Mouse (Mus musculus) limb, embryonic 10.5 days (tissue): ENCODE data around the gene Cbln1. TPM values are rescaled to one million over a fixed set of nuclear protein-coding genes. Genes with fewer than 3 reads are reported as not detected.
A peak's percentile ranks its signal among the peaks of the same experiment; 100 is the strongest.

ENCODE experiments used
- DNase-seq: peaks from one replicate; pipeline ENCODE4 v3.0.0-alpha.2; 2017; ENCODE audit warnings: low spot score
- H3K27ac ChIP-seq: fragments of 300-500 bp; sonication (generic); 2 replicates; pipeline ENCODE4 v1.5.1; 2016; ENCODE audit warnings: mild to moderate bottlenecking
- H3K27me3 ChIP-seq: fragments of 300-500 bp; sonication (generic); 2 replicates; pipeline ENCODE4 v1.6.1; 2016; ENCODE audit warnings: low read depth, mild to moderate bottlenecking; ENCODE audit not compliant: poor library complexity, severe bottlenecking
- H3K36me3 ChIP-seq: fragments of 300-500 bp; sonication (generic); 2 replicates; pipeline ENCODE4 v1.6.1; 2016; ENCODE audit warnings: mild to moderate bottlenecking, moderate library complexity
- H3K4me1 ChIP-seq: fragments of 300-500 bp; sonication (generic); 2 replicates; pipeline ENCODE4 v1.6.1; 2016
- H3K4me3 ChIP-seq: fragments of 300-500 bp; sonication (generic); 2 replicates; pipeline ENCODE4 v1.5.1; 2016; ENCODE audit warnings: mild to moderate bottlenecking, moderate library complexity
- H3K9me3 ChIP-seq: fragments of 300-500 bp; sonication (generic); replicated peaks from 2 replicates; pipeline ENCODE4 v1.6.1; 2016; ENCODE audit warnings: mild to moderate bottlenecking
- WGBS: fragments of 180-500 bp; shearing (Covaris S2); methylation state at CpG from one replicate; pipeline ENCODE4 v1.1.7; 2016; 5-methylcytosine and 5-hydroxymethylcytosine counted together
- polyA plus RNA-seq: library from polyadenylated mRNA; unstranded; fragments of >200 nt; fragmentation: Nextera tagmentation; extraction: Ambion mirVana; gene quantifications from 2 replicates; pipeline ENCODE4 v1.2.1, GENCODE M21; 2016

Gene Cbln1
- polyA plus RNA-seq, 1 experiment from 2014 or later, result 2.1 TPM

- no peak for DNase-seq
- Histone ChIP-seq H3K27ac (no peak overlapping the region), H3K36me3 (no peaks in the 10 kb centered on the region), H3K4me1 (peaks cover 9% of the 10 kb centered on the region), H3K4me3 (no peak overlapping the region), H3K27me3 (peaks cover 57% of the 10 kb centered on the region), H3K9me3 (no peaks in the 10 kb centered on the region)
- WGBS, result 74% methylated on average over 3 of the region's 3 CpGs
Measured at GRCm38 (mm10) chr8:87478221-87478620, 5.8 kb upstream of the Cbln1 start.

GRCm38 (mm10) chr8:87477102-87477645 lies 4.8 kb upstream of the Cbln1 start:
- no peak for DNase-seq
- peaks cover 17% of the 10 kb centered on the region for H3K4me1 ChIP-seq
- 42% methylated on average over 3 of the region's 3 CpGs for WGBS
- H3K27ac ChIP-seq, result no peak overlapping the region
- peaks cover 67% of the 10 kb centered on the region for H3K27me3 ChIP-seq
- H3K36me3 ChIP-seq, result no peaks in the 10 kb centered on the region
- H3K4me3 ChIP-seq, result no peak overlapping the region
- H3K9me3 ChIP-seq, result no peaks in the 10 kb centered on the region

DNA sequence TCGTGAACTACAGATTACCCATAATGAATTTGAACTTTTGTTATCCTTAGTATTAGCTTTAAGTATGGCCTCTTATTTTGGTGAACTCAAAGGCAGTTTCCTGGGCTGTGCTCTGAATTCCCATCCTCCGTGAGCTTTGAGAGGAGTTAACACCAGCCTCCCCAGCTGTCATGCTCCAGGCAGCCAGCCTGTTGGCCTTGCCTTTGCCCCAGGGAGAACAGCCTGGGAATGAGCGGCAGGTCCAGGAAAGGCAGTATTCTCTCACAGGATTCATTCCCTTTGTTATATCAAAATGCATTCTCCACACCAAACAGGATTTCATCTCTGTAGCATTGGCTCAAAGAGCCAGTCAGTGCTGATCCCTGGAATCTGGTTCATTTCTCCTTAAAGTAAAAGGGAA lies 3.1 kb upstream of the Cbln1 start:
- H3K27ac ChIP-seq, result no peak overlapping the region
- H3K4me3 ChIP-seq, result no peak overlapping the region
- no peak for DNase-seq
- H3K4me1 ChIP-seq, result peaks cover 34% of the 10 kb centered on the region
- no peaks in the 10 kb centered on the region for H3K36me3 ChIP-seq
- WGBS, result 57% methylated on average over 3 of the region's 3 CpGs
- H3K9me3 ChIP-seq, result no peaks in the 10 kb centered on the region
- peaks cover 84% of the 10 kb centered on the region for H3K27me3 ChIP-seq

- Histone ChIP-seq H3K27ac (no peak overlapping the region), H3K4me3 (no peak overlapping the region), H3K27me3 (peaks cover 90% of the 10 kb centered on the region), H3K4me1 (peaks cover 44% of the 10 kb centered on the region), H3K36me3 (no peaks in the 10 kb centered on the region), H3K9me3 (no peaks in the 10 kb centered on the region)
- DNase-seq, result no peak
- 73% methylated on average over 8 of the region's 8 CpGs for WGBS
Measured at GRCm38 (mm10) chr8:87474379-87474778, 2.0 kb upstream of the Cbln1 start.

GRCm38 (mm10) chr8:87473940-87474339 lies 1.5 kb upstream of the Cbln1 start:
- peaks cover 94% of the 10 kb centered on the region for H3K27me3 ChIP-seq
- WGBS, result 22% methylated on average over 2 of the region's 2 CpGs
- no peaks in the 10 kb centered on the region for H3K36me3 ChIP-seq
- no peak overlapping the region for H3K27ac ChIP-seq
- no peak for DNase-seq
- no peak overlapping the region for H3K4me3 ChIP-seq
- no peaks in the 10 kb centered on the region for H3K9me3 ChIP-seq
- H3K4me1 ChIP-seq, result peaks cover 49% of the 10 kb centered on the region

DNA sequence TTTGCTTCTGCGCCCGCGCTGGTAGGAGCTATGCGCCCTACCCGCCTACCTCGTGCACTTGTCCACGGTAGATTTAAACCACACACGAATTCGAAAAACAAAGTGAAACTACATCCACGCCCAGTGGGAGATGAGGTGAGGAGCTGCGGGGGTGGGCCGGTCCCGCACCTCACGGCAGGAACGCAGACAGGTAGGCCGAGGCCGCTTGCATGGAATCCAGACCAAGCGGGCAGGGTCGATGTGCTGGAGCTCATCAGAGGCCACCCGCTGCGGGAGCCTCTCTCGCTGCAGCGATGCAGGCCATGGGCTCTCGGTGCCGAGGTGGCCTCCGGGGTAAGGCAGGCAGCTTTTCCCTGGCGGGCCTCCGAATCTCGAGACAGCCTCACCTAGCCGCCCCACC lies 905 bp upstream of the Cbln1 start:
- peak overlapping the region; percentile 14; the same call in 1 of the 2 replicates for H3K27ac ChIP-seq
- H3K36me3 ChIP-seq, result no peaks in the 10 kb centered on the region
- no peaks in the 10 kb centered on the region for H3K9me3 ChIP-seq
- WGBS, result under 1% methylated on average over 30 of the region's 30 CpGs
- H3K4me3 ChIP-seq, result peak overlapping the region; percentile 66
- peaks cover 55% of the 10 kb centered on the region for H3K4me1 ChIP-seq
- DNase-seq, result peak; percentile 51
- peaks cover 94% of the 10 kb centered on the region for H3K27me3 ChIP-seq

DNA sequence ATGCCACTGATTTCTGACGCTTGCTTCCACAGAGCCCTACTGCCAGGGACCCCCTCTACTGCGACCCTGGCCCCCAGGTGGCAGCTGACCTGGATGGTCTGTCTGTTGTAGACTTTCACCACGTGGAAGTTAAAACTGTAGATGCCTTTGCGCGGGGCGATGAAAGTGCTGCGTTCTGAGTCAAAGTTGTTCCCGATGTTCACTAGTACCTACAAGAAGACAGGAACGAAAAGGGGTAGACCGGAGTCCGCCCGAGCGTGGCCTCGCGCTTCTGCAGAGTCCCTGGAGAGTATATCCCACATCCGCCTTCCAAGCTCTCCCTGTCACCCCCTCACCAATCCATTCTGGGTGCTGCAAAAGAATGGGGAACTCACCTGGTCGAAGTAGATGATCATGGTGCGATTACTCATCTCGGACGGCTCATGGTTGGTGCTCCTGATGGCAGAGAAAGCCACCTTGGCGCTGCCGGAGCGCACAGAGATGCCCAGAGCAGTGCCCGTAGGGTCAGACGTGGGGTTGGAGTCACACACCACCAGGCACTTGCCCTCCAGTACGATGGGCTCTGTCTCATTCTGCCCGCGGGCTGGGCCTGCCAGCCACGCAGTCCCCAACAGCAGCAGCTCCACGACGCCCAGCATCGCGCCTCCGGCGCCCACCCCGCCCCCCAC lies 672 bp downstream of the Cbln1 start:
- Histone ChIP-seq H3K4me3 (peak overlapping the region; percentile 66), H3K9me3 (no peaks in the 10 kb centered on the region), H3K4me1 (peaks cover 53% of the 10 kb centered on the region), H3K27ac (peak overlapping the region; percentile 83), H3K36me3 (no peaks in the 10 kb centered on the region), H3K27me3 (peaks cover 100% of the 10 kb centered on the region)
- WGBS, result under 1% methylated on average over 35 of the region's 36 CpGs
- DNase-seq, result no peak

- Histone ChIP-seq H3K9me3 (no peaks in the 10 kb centered on the region), H3K27me3 (peaks cover 100% of the 10 kb centered on the region), H3K27ac (peak overlapping the region; percentile 83), H3K36me3 (no peaks in the 10 kb centered on the region), H3K4me3 (peak overlapping the region; percentile 66), H3K4me1 (peaks cover 59% of the 10 kb centered on the region)
- peak; percentile 57 for DNase-seq
- WGBS, result 1% methylated on average over 32 of the region's 32 CpGs
Measured at GRCm38 (mm10) chr8:87470834-87471602, 1.4 kb downstream of the Cbln1 start.

GRCm38 (mm10) chr8:87469931-87470833 lies 2.2 kb downstream of the Cbln1 start:
- Histone ChIP-seq H3K4me3 (peak overlapping the region; percentile 66), H3K27ac (peak overlapping the region; percentile 63), H3K4me1 (peaks cover 60% of the 10 kb centered on the region), H3K9me3 (no peaks in the 10 kb centered on the region), H3K27me3 (peaks cover 100% of the 10 kb centered on the region), H3K36me3 (no peaks in the 10 kb centered on the region)
- peak; percentile 73 for DNase-seq
- WGBS, result under 1% methylated on average over 59 of the region's 59 CpGs

DNA sequence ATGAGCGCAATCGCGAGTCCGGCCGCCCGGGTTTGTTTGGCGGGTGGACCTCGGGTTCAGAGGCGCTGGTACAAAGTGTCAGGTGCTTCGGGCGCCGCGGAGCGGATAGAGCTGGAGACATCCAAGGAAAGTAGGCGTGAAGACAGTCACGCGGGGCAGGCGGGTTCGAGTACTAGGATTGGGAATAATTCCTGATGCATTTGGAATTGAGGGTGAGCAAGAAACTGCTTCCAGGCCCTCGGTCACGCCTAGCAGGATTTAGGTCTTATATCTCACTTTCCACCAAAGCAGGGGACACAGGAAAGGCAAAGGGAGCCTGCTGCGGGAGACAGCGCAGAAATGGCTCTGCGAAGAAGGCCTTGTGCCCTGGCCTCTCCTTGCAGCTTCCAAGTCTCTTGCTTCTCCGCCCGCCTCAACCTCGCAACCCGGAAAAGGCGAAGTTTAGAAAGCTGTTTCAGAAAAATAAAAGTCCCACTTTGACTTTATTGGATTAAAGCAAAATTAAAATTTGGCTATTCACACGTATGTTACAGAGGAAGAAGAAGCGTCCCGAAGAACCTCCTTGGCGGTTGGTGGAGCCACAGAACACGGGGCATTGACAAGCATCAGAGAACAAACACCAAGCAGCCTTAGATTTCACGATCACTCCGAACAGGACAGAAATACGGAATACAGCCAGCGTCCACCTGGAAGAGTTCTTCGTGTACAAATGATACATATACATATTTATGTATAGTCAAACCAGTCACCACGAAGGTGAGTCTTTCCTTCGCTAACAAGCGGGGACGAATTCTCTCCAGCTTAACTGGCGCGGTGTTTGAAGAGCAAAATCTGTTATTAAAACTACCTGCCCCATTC lies 3.2 kb downstream of the Cbln1 start:
- WGBS, result 2% methylated on average over 45 of the region's 45 CpGs
- Histone ChIP-seq H3K36me3 (no peaks in the 10 kb centered on the region), H3K27ac (no peak overlapping the region), H3K4me3 (peak overlapping the region; percentile 66), H3K27me3 (peaks cover 100% of the 10 kb centered on the region), H3K4me1 (peaks cover 60% of the 10 kb centered on the region), H3K9me3 (no peaks in the 10 kb centered on the region)
- peak; percentile 57 for DNase-seq

DNA sequence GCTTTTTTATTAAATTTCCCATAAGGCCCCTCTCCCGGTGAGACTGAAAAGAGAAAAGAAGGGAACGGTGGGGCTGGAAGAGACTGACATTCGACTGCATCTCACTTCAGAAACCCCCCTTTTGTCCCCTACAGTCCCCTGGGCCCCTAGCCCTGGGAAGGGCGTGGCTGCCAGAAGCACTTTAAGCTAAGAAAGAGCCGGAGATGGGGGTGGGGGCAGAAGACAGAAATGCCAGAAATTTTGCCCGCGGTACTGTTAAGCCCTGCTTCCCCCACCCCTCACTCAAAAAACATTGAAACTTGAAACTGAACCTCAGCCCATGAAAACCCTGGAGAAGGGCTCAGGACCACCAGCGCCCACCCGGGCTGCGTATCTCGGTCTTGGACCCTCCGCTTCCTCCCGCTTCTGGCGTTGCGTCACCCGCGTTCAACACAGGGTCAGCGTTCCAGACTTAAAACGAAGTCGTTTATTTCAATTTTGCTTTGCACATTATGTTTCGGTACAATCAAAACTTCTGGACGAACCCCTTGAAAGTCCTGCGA lies 3.9 kb downstream of the Cbln1 start:
- under 1% methylated on average over 23 of the region's 23 CpGs for WGBS
- no peaks in the 10 kb centered on the region for H3K9me3 ChIP-seq
- no peak for DNase-seq

More for the DNA sequence above, 3.9 kb downstream of the Cbln1 start:
- Histone ChIP-seq H3K4me1 (peaks cover 57% of the 10 kb centered on the region), H3K4me3 (peak overlapping the region; percentile 43), H3K27ac (no peak overlapping the region), H3K27me3 (peaks cover 98% of the 10 kb centered on the region), H3K36me3 (no peaks in the 10 kb centered on the region)
